Mouse (Mus musculus) kidney, postnatal 10 days (tissue): ENCODE measurements at regions not wholly inside any gene's neighbourhood (a gene's known extent, or its start where the extent isn't known, plus 50 kb on each side); places are given as distances from the start of the nearest gene placed in this dataset.
"Not testable (repeated sequence)": the region's sequence is repeated elsewhere in the genome, so short reads cannot be mapped to it uniquely, and the experiment has no call there.

Source experiments
- DNase-seq: peaks from one replicate; pipeline ENCODE4 v3.0.0; 2021; ENCODE audit warnings: mixed read lengths

- DNase-seq: no peak
Observed at GRCm38 (mm10) chr12:32434506-32435002, 56.0 kb downstream of the Ccdc71l start.

DNA sequence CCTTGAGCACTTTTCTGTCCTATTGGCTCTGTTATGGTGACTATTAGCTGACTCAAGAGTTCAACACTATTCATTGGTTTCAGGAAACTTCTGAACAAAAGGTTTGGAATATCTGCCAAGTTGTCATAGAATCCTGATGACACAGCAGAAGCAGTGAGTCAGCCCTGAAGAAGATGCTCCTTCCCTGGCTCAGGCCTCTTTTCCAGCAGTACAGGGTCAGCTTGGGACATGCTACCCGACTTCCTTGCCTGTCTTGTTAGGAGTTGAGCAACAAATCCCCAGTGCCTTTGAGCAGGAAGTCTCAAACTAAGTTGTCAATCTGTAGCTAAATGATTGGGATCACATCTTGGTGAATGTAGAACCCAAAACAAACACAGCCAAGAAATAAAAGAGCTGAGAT, 56.6 kb downstream of the Ccdc71l start:
- no peak for DNase-seq

DNA sequence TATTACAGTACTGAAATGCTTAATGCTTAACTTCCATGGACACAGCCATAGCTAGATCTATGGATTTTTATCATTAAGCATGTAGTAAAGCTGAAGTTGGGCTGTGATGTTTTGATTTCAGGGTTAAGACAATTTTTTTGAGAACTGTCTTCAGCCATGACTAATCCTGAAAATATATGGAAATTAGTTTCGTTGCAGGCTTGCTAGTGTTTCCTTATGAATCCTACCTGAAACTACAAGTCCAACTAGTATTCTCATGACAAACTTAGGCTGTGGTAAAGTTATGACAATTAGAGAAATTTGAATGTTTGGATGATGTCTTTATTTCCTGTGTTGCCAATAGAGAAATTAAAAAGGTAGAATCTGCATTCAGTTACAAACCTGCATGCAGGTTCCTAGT, 59.7 kb downstream of the Ccdc71l start:
- no peak for DNase-seq

DNA sequence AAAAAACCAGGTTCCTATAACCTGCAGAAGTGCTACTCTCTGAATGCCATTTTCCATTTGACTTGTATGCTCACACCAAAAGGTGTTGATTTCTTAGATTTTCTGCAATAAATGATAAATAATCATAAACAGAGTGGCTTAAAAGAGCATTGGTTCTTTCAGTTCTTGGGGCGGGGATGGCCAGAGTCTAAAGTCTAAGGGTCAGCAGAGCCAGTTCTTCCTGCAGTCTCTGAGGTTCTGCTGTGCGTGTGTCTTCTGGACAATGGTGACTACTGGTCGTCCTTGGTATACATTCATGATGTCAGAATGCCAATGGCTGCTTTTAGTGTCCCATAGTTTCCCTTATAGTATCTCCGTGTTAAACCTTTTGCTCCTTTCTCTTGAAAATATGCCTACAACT, 66.3 kb downstream of the Ccdc71l start:
- no peak for DNase-seq

GRCm38 (mm10) chr12:32445874-32446273, 67.4 kb downstream of the Ccdc71l start:
- DNase-seq: no peak

- no peak for DNase-seq
Observed at GRCm38 (mm10) chr12:32449373-32449772, 70.9 kb downstream of the Ccdc71l start.

DNA sequence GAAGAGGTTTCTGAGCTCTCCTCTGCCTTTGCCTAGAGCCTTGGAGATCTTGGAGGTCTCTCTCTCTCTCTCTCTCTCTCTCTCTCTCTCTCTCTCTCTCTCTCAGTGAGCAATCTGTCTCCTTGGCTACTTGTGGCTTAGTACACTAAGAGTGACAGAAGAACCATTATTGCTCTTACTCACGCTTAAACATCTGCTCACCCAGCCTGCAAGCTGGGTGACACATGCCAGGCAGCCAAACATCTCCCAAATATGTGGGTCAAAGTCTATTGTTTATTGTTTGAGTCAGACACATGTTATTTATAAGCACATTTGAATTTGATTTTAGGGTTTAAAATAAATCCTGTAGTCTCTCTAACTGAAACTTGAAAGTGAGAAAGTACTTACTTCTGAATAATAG, 72.7 kb downstream of the Ccdc71l start:
- no peak for DNase-seq

GRCm38 (mm10) chr12:32454794-32455193, 76.3 kb downstream of the Ccdc71l start:
- peak; percentile 47 for DNase-seq

DNA sequence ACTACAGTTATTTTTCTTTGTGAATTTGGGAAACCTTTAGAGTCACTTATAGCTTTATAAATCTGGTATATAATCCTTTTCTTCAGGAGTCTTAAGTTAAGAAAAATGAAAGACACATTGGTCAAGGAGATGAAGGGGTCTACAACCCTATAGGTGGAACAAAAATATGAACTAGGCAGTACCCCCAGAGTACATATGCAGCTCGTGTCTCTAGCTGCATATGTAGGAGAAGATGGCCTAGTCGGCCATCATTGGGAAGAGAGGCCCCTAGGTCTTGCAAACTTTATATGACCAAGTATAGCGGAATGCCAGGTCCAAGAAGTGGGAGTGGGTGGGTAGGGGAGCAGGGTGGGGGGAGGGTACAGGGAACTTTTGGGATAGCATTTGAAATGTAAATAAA, 76.7 kb downstream of the Ccdc71l start:
- DNase-seq: not testable (repeated sequence)

DNA sequence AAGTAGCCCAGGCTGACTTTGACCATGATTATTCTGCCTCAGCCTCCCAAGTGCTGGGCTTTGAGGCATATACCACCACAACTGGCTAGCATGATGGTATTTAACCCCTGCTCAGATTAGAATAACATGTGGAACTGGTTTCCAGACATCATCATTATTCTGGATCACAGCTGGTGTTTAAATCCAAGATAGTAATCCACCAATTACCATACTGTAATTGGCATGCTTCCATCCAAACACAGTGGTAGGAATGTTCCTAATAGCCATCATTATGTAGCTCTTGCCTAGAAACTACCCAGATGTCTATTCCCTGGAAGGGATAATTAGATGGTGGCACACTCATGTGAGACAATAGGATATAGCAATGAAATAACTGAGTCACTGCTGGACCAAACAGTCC, 77.4 kb downstream of the Ccdc71l start:
- DNase-seq: no peak

- DNase-seq: no peak
Observed at GRCm38 (mm10) chr12:32456796-32457195, 78.3 kb downstream of the Ccdc71l start.

GRCm38 (mm10) chr12:32458386-32458785, 79.9 kb downstream of the Ccdc71l start:
- DNase-seq: no peak

DNA sequence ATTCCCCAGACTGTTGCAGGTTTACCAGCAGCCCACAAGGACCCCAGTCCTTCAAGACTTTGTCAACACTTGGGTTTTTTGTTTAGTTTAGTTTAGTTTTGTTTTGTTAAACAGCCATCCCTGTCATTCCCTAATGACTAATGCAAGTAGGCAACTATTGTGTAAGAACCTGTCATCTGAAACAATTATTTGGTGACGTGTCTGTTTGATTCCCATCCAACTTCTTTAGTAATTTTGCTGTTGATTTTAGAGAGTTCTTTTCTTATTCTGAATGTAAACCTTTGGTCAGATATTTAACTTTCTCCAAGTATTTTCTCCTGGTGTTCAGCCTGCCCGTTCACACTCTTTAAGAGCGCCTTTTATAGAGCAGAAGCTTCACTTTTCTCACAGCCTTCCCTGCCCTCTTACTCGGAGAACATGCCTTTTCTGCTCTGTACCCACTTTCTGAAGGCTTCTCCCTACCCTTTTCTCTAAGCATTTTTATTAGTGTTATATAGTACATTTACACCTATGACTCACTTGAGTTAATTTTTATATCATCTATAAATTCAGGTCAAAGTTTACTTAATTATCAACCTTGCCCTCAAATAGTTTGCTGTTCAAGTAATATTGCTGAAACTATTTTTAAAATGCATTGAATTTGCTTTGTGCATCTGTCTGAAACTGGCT, 82.0 kb downstream of the Ccdc71l start:
- no peak for DNase-seq

DNA sequence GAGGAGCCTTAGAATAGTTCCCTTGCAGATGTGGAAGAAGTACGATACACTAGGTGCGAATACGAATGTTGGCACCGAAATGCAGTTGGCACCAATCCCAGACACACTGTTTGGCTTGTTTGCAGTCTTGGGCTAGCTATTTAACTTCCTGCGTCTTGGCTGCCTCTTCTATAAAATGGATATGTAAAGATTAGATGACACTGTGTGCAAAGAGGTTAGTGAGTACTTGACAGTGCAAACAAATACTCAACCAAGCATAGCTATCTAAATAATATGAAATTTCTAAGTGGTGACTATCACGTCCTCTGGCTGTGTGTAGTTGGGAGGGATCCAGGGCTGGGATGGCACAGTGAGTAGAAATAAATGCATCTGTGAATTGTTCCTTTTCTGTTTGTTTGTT, 86.9 kb downstream of the Ccdc71l start:
- peak; percentile 44 for DNase-seq

DNA sequence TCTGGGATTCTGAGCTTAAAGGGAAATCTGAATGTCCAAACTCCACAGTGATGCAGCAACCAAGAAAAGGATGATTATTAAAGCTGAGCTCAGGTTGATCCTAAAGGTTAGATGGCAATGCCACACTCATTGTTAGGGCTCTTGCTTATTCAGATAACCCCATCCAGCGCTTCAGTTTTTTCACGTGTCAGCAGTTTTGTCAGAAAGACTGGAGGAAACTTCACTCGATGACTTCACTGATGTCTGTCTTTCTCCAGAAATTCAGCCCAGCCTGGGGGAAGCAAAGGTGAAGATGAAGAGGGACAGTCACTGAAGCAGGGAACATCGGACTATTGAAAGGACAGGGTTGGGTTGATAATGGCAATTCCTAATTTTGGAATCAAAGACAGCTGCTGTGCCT, 91.4 kb downstream of the Ccdc71l start:
- no peak for DNase-seq

DNA sequence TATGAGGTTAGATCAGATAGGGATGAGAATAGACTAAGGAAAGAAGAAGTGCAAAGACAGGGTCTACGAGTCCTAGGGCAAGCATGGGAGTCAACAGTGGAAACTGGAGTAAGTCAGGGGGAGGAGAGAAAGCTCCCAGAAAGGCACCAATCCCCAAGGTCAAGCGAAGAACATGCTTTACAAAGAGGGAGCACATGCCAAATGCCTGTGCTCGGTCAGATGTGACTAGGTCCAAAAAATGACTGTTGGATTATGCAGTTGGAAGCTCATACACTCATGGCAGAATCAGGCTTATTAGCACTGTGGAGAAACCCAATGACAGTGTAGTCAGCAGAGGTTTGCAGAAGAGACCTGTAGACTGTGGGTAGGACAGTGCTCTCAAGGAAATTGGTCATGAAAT, 100.9 kb downstream of the Ccdc71l start:
- peak; percentile 14 for DNase-seq

DNA sequence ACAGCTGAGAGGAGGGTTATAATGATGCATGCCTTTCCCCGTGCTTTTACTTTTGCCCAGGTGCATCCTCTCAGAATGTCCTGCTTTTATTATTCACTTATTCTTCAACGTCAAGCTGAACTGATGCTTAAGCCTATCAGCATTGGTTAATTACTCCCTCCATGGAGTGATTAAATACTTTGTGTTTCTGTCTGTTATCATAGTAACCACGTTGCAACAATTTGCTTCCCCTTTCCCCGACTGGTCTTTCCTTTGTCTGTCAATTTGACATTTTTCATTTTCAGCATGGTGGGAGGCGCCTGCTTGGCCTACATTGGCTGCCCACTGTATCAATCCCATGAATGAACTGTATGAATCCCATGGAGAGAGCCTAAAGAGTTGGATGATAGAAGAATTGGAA, 101.8 kb downstream of the Ccdc71l start:
- DNase-seq: no peak

- no peak for DNase-seq
Observed at GRCm38 (mm10) chr12:32481051-32481450, 102.5 kb downstream of the Ccdc71l start.

- no peak for DNase-seq
Observed at GRCm38 (mm10) chr12:32482343-32482742, 103.8 kb downstream of the Ccdc71l start.

DNA sequence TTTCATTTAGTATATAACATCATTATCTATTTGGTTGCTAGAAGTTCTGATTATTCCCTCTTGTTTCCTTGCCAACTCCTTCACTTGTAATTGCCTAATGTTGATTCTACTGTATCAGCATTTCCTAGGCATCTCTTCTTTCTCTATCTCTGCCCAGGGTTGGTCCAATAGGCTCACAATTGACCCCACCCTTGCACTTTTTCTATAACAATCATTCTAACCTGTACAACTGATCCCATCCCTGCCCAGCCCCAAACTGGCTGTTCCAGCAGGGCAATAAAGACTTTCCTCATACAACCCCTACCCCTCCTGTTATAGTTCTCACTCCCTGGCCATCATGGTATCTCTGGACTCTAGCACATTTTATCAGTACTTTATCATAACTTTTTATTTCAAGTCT, 104.3 kb downstream of the Ccdc71l start:
- DNase-seq: no peak

- DNase-seq: peak; percentile 50
Observed at GRCm38 (mm10) chr12:32486246-32486645, 107.7 kb downstream of the Ccdc71l start.

DNA sequence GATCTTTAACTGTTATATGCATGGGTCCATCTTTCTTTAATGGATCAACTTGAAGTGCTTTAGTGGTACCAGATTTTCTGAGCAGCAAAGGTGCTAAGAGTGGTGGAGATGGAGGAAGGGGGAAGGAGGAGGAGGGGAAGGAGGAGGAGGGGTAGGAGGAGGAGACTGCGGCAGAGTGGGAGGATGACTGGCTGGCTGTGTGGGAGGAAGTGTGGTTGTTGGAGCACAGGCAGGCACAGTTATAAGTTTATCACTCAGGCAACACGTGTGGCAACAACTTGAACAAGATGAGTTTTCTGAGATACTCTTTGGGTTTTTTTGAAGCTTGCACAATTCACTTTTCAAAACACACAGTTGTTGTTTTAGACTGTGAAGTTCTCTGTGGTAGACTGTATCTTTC, 108.2 kb downstream of the Ccdc71l start:
- DNase-seq: no peak

- peak; percentile 12 for DNase-seq
Observed at GRCm38 (mm10) chr12:32487883-32488577, 109.5 kb downstream of the Ccdc71l start.

- no peak for DNase-seq
Observed at GRCm38 (mm10) chr12:32488578-32488892, 110.0 kb downstream of the Ccdc71l start.
